Mouse (Mus musculus) liver, postnatal 0 days (tissue): ENCODE results near the gene Traf3.

Source experiments
- CTCF ChIP-seq: sonication (generic); IDR thresholded peaks from 2 replicates; pipeline ENCODE4 v1.5.1; 2016; ENCODE audit warnings: antibody characterized with exemption, low read depth
- EP300 ChIP-seq: IDR thresholded peaks from 2 replicates; pipeline ENCODE4 v1.6.1; 2016; ENCODE audit warnings: antibody characterized with exemption, low read depth, mild to moderate bottlenecking

GRCm38 (mm10) chr12:111181848-111182247 lies 15.7 kb downstream of the Traf3 start:
- TF ChIP-seq CTCF (no peak), EP300 (no peak)
